Mouse (Mus musculus): ENCODE measurements around the gene Ptp4a2. TPM values are rescaled to one million over a fixed set of nuclear protein-coding genes. Genes with fewer than 3 reads are reported as not detected.
A peak's percentile ranks its signal among the peaks of the same experiment; 100 is the strongest.

Gene Ptp4a2
- polyA plus RNA-seq, 1 experiment from 2014 or later: 336 TPM

DNA sequence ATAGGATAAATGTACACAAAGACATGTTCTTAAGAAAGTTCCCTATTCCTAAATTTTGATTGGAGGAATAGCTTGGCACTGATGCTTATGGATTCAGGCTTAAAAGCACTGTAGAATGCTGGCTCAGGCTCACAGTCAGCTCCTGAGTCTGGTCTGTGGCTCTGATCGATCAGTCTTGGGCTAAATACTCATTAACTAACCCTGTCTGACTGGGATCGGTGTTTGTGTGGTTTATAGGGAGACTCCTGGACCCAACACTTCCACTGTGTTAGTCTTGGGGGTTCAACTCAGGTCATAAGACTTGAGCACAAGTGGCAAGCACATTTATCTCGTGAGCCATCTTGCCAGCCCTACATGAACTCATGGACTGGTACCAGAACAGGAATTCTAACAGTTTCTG lies 6.0 kb upstream of the Ptp4a2 start:
- H3K27ac ChIP-seq: no peak overlapping the region
- H3K4me3 ChIP-seq: no peak overlapping the region
- H3K4me2 ChIP-seq (replicated peaks): no peak overlapping the region
- no peak for ATAC-seq (ENCODE audit: low FRiP score, low read depth)
- H3K9me3 ChIP-seq: no peaks in the 10 kb centered on the region
- 90% methylated on average over 3 of the region's 3 CpGs for WGBS
- H3K4me1 ChIP-seq: no peaks in the 10 kb centered on the region
- H3K36me3 ChIP-seq: no peaks in the 10 kb centered on the region
- no peak overlapping the region for H3K9ac ChIP-seq
- H3K27me3 ChIP-seq (replicated peaks): no peaks in the 10 kb centered on the region

DNA sequence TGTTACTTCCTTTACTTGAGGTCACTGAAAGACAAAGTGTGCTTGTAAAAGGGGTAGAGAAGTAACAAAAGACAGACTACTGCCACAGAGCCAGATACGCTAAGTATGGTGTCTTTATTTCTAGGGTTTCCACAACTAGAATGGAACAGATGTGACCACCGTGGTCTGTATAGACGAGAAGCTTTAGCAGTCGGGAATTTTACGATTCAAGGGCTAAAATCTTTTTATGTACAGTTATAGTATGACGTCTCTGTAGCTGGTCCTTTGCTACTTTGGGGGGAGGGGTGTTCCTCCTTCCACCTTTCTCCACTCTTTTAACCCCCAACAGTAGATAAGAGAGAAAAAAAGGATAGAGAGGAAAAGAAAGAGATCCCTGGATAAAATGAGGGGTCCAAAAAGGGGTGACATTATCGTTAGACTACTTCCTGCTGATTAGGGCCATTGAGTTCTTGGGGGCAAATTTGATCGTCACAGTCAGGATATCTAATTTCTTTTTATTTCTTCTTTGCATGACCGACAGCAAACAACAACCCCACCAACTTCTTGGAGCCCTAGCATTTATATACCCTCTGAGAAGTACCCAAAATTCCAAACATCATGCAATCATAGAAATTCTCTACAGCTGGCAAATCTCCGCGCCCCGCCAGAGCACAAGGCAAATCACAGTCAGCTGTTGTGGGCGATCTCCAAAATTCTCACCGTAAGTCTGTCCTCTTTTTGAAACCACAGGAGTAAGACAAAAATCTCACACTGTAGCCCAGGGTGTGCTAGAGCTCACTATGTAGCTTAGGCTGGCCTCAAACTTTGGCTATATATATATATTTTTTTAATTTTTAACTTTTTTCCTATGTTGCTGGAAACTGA lies 818 bp downstream of the Ptp4a2 start:
- Histone ChIP-seq H3K4me2 (replicated peaks) (no peak overlapping the region), H3K4me3 (no peak overlapping the region), H3K9ac (no peak overlapping the region), H3K27me3 (replicated peaks) (0 out of 2 replicates have a peak, but pooled peaks cover 2% of the 10 kb centered on the region), H3K4me1 (peaks cover 8% of the 10 kb centered on the region), H3K27ac (no peak overlapping the region), H3K36me3 (no peaks in the 10 kb centered on the region), H3K9me3 (no peaks in the 10 kb centered on the region)
- ATAC-seq (ENCODE audit: low FRiP score, low read depth): no peak
- 72% methylated on average over 14 of the region's 14 CpGs for WGBS

DNA sequence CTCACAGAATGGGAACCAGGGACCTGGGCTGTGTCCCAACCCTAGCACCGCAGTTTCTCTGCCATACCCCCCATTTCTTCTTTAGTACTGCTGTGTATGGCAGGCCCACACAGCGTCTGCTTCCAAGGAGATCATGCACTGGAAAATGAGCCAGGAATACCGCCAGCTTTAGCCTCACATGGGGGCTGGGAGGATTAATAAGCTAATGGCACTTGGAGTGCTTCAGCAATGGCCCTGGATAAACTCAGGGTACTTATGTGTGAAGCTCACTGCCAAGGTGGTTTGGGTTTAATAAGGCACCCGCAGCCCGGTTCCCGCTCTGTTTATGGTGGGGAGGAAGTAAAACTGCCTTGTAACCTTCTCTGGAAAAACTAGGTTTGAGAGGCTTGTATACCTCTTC lies 6.6 kb downstream of the Ptp4a2 start:
- Histone ChIP-seq H3K36me3 (no peaks in the 10 kb centered on the region), H3K4me1 (peaks cover 12% of the 10 kb centered on the region), H3K27me3 (replicated peaks) (no peaks in the 10 kb centered on the region), H3K4me2 (replicated peaks) (no peak overlapping the region), H3K9ac (no peak overlapping the region), H3K9me3 (no peaks in the 10 kb centered on the region), H3K27ac (no peak overlapping the region), H3K4me3 (no peak overlapping the region)
- 82% methylated on average over 6 of the region's 6 CpGs for WGBS
- ATAC-seq (ENCODE audit: low FRiP score, low read depth): no peak

DNA sequence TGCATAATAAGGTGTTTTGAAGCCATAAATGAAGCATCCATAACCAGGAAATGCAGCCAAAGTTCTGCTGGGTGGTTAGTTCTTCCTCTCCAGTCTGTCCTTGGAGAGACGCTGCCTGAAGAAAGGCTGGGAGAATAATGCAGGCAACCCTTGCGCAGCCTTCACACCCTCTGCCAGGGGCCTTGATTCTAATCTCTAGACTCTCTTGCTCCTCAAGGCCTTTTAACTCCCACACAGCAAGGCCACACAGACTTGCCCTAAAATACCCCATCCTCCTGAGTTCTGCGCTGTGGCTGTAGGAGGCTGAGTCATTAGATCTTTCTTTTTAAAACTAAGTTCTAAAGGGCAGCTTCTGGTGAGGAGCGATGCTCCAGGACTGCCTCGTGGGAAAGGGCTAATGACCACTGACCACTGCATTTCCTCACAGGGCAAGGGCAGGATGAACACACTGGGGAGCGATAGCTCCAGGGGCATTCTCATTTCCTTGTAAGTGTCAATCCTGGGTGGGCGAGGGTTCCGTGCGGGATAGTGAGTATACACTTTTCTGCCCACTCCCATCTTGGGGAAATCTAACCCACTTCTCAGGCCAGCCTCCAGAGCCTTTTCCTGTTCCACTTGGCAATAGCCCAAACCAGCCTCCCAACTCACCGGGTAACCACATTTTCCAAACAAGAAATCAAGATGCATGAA lies 7.6 kb downstream of the Ptp4a2 start:
- Histone ChIP-seq H3K4me1 (peaks cover 16% of the 10 kb centered on the region), H3K27me3 (replicated peaks) (no peaks in the 10 kb centered on the region), H3K9me3 (no peaks in the 10 kb centered on the region), H3K27ac (no peak overlapping the region), H3K36me3 (no peaks in the 10 kb centered on the region), H3K9ac (no peak overlapping the region), H3K4me3 (no peak overlapping the region), H3K4me2 (replicated peaks) (no peak overlapping the region)
- ATAC-seq (ENCODE audit: low FRiP score, low read depth): no peak
- 86% methylated on average over 10 of the region's 10 CpGs for WGBS

DNA sequence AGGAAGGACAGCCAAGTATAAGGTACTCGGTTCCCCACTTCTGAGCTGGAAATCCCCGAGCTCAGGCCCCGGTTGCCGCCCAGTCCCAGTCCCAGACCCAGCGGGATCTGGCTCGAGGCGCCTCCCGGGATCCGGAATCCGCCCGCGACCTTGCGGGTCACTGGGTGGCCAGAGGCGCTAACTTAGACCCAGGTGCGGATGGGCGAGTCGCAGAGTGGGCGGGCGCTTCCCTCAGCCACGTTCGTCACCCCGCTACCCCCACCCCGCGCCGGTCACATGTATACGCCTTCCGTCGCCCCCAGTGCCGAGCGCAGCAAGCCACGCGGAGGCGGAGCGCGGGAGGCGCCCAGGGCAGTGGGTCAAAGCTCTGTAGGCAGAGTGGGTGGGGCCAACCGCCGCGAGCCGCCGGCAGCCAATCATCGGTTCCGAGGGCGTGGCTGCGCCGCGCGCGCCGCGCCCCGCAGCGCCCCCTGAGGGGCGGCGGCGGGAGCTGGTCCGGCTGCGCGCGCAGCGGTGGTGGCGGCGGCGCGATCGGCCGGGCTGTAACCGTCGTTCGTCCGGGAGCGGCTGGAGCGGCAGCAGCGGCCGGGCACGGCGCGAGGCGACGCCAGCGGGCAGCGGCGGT lies 8.8 kb downstream of the Ptp4a2 start:
- peaks cover 19% of the 10 kb centered on the region for H3K4me1 ChIP-seq
- peak overlapping the region; percentile 86 for H3K27ac ChIP-seq
- no peaks in the 10 kb centered on the region for H3K36me3 ChIP-seq
- no peaks in the 10 kb centered on the region for H3K27me3 ChIP-seq (replicated peaks)
- under 1% methylated on average over 81 of the region's 83 CpGs for WGBS
- peak overlapping the region; percentile 94 for H3K9ac ChIP-seq
- peak overlapping the region; percentile 91 for H3K4me3 ChIP-seq
- H3K4me2 ChIP-seq (replicated peaks): peak overlapping the region; percentile 75
- no peaks in the 10 kb centered on the region for H3K9me3 ChIP-seq
- ATAC-seq (ENCODE audit: low FRiP score, low read depth): peak; percentile 95

DNA sequence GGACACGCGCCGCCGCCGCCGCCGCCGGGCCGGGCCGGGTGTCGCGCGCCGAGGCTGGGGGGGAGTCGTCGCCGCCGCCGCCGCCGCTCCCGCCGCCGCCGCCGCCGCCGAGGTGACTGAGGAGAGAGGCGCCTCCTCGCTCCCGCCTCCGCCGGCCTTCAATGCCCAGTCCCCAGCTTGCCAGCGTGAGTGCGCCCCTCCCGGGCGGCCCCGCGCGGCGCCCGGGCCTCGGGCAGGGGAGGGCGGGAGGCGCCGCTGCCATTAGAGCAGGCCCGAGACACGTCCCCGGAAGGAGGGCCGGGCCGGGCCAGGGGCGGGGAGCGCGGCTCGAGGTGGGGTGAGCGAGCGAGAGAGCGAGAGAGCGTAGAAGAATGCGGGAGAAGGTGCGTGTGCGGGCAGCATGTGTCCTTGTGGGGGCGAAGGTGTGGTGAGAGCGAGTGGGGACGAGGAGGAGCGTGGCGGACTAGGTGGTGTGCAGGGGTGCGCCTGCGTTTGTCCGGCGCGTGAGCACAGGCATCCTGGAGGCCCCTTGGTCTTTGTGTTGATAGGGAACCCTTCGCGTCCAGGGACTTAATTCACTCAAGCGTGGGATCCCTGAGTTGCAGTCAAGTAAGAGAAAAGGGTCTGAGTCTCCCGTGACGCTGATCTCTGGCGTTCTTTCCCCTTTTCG lies 9.5 kb downstream of the Ptp4a2 start:
- Histone ChIP-seq H3K27me3 (replicated peaks) (no peaks in the 10 kb centered on the region), H3K9me3 (no peaks in the 10 kb centered on the region), H3K9ac (peak overlapping the region; percentile 94), H3K4me3 (peak overlapping the region; percentile 91), H3K4me1 (peaks cover 19% of the 10 kb centered on the region), H3K27ac (peak overlapping the region; percentile 86), H3K36me3 (no peaks in the 10 kb centered on the region), H3K4me2 (replicated peaks) (peak overlapping the region; percentile 75)
- WGBS: under 1% methylated on average over 69 of the region's 79 CpGs
- peak; percentile 85 for ATAC-seq (ENCODE audit: low FRiP score, low read depth)

DNA sequence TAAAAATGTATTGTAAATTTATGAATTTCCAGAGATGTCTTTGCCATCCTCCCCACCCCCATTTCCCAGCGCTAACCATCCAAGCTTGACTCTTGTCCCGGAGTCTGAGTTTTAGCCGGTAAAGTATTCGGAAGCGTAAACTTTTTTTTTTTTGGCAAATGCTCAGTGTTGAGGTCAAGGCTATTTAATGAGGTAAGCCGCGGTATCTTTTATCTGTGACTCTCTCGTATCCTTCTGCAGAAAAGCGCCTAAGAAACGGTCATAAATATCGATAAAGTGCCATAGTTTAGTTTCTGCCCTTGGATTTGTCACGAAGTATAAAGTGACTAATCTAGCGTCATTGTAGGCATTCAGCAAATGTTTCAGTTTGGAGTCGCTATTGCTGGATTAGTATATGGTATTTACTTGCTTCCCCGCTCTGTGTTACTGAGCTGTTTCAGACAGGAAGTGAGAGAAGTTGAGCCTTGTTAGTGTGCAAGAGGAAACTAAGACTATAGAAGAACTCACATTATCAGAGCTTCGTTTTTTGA lies 10.1 kb downstream of the Ptp4a2 start:
- peaks cover 19% of the 10 kb centered on the region for H3K4me1 ChIP-seq
- H3K9ac ChIP-seq: peak overlapping the region; percentile 94
- H3K4me2 ChIP-seq (replicated peaks): peak overlapping the region; percentile 75
- H3K36me3 ChIP-seq: no peaks in the 10 kb centered on the region
- H3K27me3 ChIP-seq (replicated peaks): no peaks in the 10 kb centered on the region
- no peaks in the 10 kb centered on the region for H3K9me3 ChIP-seq
- 2% methylated on average over 16 of the region's 16 CpGs for WGBS
- peak overlapping the region; percentile 86; the same call in 1 of the 2 replicates for H3K27ac ChIP-seq
- no peak for ATAC-seq (ENCODE audit: low FRiP score, low read depth)
- peak overlapping the region; percentile 91 for H3K4me3 ChIP-seq

DNA sequence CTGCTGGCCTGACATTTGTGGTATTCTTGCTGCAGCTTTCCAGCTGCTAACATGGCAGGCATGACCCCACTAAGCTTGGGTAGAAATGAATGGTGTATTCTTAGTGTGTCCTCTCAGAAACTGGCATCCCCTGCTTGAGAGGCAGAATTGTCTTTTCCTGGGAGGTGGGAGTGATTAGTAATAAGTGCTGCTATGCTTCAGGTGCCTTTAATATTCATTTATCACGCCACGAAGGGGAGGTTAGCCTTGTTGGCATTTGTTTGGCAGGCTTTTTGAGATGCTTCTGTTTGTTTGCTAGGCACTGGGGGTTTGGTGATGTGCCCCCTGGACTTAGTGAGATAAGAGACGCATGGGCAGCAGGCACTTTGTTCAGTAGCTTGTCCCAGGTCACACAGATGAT lies 11.3 kb downstream of the Ptp4a2 start:
- H3K4me2 ChIP-seq (replicated peaks): peak overlapping the region; percentile 75
- H3K4me3 ChIP-seq: no peak overlapping the region
- no peak overlapping the region for H3K27ac ChIP-seq
- H3K27me3 ChIP-seq (replicated peaks): no peaks in the 10 kb centered on the region
- ATAC-seq (ENCODE audit: low FRiP score, low read depth): no peak
- no peaks in the 10 kb centered on the region for H3K9me3 ChIP-seq
- H3K9ac ChIP-seq: no peak overlapping the region
- no peaks in the 10 kb centered on the region for H3K36me3 ChIP-seq
- 77% methylated on average over 3 of the region's 3 CpGs for WGBS
- peaks cover 19% of the 10 kb centered on the region for H3K4me1 ChIP-seq

DNA sequence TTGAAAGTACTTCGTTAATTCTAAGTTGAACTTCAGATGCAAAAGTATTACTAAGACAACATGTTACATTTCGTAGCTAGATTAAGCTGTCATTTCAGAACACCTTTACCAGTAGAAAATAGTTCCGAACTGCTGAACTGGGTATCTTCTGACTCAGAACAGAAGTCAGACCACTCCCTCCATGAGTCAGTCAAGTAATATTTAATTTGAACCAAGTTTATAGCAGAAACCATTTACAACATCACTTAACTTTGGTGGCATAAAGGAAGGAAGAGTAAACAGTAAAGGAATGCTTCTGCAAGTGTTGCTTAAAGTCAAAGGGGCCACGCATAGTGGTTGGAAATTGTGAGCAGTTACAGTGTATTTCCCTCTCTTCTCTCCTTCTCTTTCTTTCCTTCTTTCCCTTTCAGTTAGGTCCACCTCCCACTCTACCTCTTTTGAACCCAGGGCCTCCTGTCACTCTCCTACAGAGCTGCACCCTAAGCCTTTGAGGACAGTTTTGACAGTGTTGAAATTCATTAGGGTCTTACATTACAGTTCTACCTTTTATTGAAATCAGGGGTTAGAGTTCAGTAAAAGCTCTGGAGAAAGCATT lies 12.3 kb downstream of the Ptp4a2 start:
- no peaks in the 10 kb centered on the region for H3K36me3 ChIP-seq
- H3K4me2 ChIP-seq (replicated peaks): no peak overlapping the region
- no peak overlapping the region for H3K4me3 ChIP-seq
- ATAC-seq (ENCODE audit: low FRiP score, low read depth): no peak
- H3K9me3 ChIP-seq: no peaks in the 10 kb centered on the region
- no peaks in the 10 kb centered on the region for H3K27me3 ChIP-seq (replicated peaks)
- H3K27ac ChIP-seq: no peak overlapping the region
- WGBS: 87% methylated on average over 4 of the region's 4 CpGs
- H3K9ac ChIP-seq: no peak overlapping the region
- peaks cover 23% of the 10 kb centered on the region for H3K4me1 ChIP-seq

DNA sequence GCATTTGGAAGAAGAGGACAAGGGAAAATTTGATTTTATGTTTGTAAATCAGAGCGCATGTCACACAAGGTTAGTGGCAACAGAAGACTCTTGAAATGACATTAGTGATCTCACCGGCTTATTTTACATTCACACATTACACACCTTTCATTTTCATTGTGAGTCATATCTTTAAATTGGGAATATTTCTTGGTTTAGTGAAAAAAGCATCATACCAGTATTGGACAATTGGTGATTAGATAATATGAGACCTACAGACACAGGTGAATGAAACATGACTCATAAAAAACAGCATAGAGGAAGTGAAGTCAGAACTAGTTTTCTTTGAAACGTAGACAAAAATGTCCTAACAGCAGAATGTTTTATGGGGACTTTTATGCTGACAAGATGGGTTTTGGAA lies 16.6 kb downstream of the Ptp4a2 start:
- Histone ChIP-seq H3K4me2 (replicated peaks) (no peak overlapping the region), H3K9me3 (no peaks in the 10 kb centered on the region), H3K27ac (no peak overlapping the region), H3K9ac (no peak overlapping the region), H3K27me3 (replicated peaks) (no peaks in the 10 kb centered on the region), H3K36me3 (no peaks in the 10 kb centered on the region), H3K4me3 (no peak overlapping the region), H3K4me1 (peaks cover 10% of the 10 kb centered on the region)
- 86% methylated on average over 3 of the region's 3 CpGs for WGBS
- ATAC-seq (ENCODE audit: low FRiP score, low read depth): no peak

DNA sequence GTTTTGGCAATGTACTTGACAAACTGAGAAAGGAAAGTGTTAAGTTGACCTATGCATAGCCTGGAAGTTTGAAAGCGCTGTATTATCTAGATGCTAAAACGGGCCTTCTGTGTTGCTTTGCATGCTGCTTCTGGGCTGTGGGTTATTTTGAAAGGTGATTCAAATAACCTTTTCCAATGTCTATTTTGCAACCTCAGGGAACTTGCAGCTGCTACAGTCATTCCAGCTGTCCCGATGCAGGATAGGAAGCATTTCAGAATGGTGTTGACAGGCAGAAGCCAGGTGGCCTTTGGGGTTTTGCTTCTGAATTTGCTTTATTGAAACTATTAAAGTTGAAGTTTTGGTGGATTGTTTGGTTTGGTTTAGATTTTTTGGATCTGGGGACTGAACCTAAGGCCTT lies 17.1 kb downstream of the Ptp4a2 start:
- no peaks in the 10 kb centered on the region for H3K9me3 ChIP-seq
- no peak for ATAC-seq (ENCODE audit: low FRiP score, low read depth)
- H3K9ac ChIP-seq: no peak overlapping the region
- WGBS: 85% methylated on average over 3 of the region's 3 CpGs
- H3K4me2 ChIP-seq (replicated peaks): no peak overlapping the region
- peaks cover 6% of the 10 kb centered on the region; the same call in 1 of the 2 replicates for H3K4me1 ChIP-seq
- H3K36me3 ChIP-seq: no peaks in the 10 kb centered on the region
- no peaks in the 10 kb centered on the region for H3K27me3 ChIP-seq (replicated peaks)
- H3K27ac ChIP-seq: no peak overlapping the region
- no peak overlapping the region for H3K4me3 ChIP-seq
